Comparison of ENCODE assay signal across 8 mouse cellular contexts in genomic region chr6:118010756-118011615, GRCm38 (mm10). TPM values are rescaled to one million over a fixed set of nuclear protein-coding genes. Genes with fewer than 3 reads are reported as not detected.
DNase-seq lines count a peak whose midpoint lies in the region; ATAC-seq lines count a peak whose summit lies in the region.
"Had no signal": no experiment of that assay in that cellular context is flagged by ENCODE, and none has a peak within 500 bp of the region (broad histone marks: within the 10 kb centered on the region; RNA-seq: fewer than 3 reads in every experiment).

Gene Rasgef1a, plus strand, starts transcription at chr6:118011438.

- DNase-seq in liver (no peak), adipocyte (ENCODE audit: low spot score) (no peak)
- peak; percentile 24 for DNase-seq in embryonic facial prominence, embryonic 11.5 days (ENCODE audit: low spot score)
- peak; percentile 84 for DNase-seq in midbrain, embryonic 11.5 days (ENCODE audit: low spot score, missing footprints)
- no peak for DNase-seq in urinary bladder, postnatal 4 days (ENCODE audit: low spot score in 2 of 2)

- ATAC-seq in liver, embryonic 12.5 days = no peak
- no peak for ATAC-seq in embryonic facial prominence, embryonic 11.5 days (replicated peaks; ENCODE audit: insufficient number of reproducible peaks, low FRiP score, low TSS enrichment, low read depth)
- ATAC-seq in intestine, embryonic 16.5 days = peak; percentile 44; the same call in 1 of the 2 replicates
- peak; percentile 49 for ATAC-seq in midbrain, embryonic 11.5 days (ENCODE audit: low FRiP score)

- H3K4me1 ChIP-seq in liver, embryonic 12.5 days = no peaks in the 10 kb centered on the region
- H3K4me1 ChIP-seq in embryonic facial prominence, embryonic 11.5 days (ENCODE audit: control insufficient read depth, insufficient read depth, low read length) = no peaks in the 10 kb centered on the region
- peaks cover 4% of the 10 kb centered on the region; the same call in 1 of the 2 replicates for H3K4me1 ChIP-seq in intestine, embryonic 16.5 days (ENCODE audit: control insufficient read depth, insufficient read depth, low read length)
- peaks cover 8% of the 10 kb centered on the region for H3K4me1 ChIP-seq in midbrain, embryonic 11.5 days (ENCODE audit: control insufficient read depth, insufficient read depth, low read length)

- no peaks in the 10 kb centered on the region for H3K9me3 ChIP-seq in liver, embryonic 12.5 days (replicated peaks)
- no peaks in the 10 kb centered on the region for H3K9me3 ChIP-seq in embryonic facial prominence, embryonic 11.5 days (replicated peaks; ENCODE audit: control insufficient read depth, low read length)
- no peaks in the 10 kb centered on the region for H3K9me3 ChIP-seq in intestine, embryonic 16.5 days (ENCODE audit: control insufficient read depth, low read length)
- no peaks in the 10 kb centered on the region for H3K9me3 ChIP-seq in midbrain, embryonic 11.5 days (ENCODE audit: control insufficient read depth, low read length)
- H3K9me3 ChIP-seq: megakaryocyte, embryonic 14.5 days had no signal

- H3K4me3 ChIP-seq in liver, embryonic 12.5 days = peak within 1 kb of the TSS; percentile 34
- H3K4me3 ChIP-seq in embryonic facial prominence, embryonic 11.5 days (ENCODE audit: low read depth, low read length) = peak within 1 kb of the TSS; percentile 40
- peak within 1 kb of the TSS; percentile 46 for H3K4me3 ChIP-seq in intestine, embryonic 16.5 days (ENCODE audit: low read length)
- H3K4me3 ChIP-seq in midbrain, embryonic 11.5 days (ENCODE audit: low read depth, low read length) = peak within 1 kb of the TSS; percentile 52
- H3K4me3 ChIP-seq: megakaryocyte, embryonic 14.5 days had no signal

- H3K4me2 ChIP-seq in liver, embryonic 12.5 days = peak within 1 kb of the TSS; percentile 52
- peak within 1 kb of the TSS; percentile 87 for H3K4me2 ChIP-seq in embryonic facial prominence, embryonic 11.5 days (ENCODE audit: low read depth, low read length)
- peak within 1 kb of the TSS; percentile 73 for H3K4me2 ChIP-seq in intestine, embryonic 16.5 days (ENCODE audit: low read depth, low read length)
- H3K4me2 ChIP-seq in midbrain, embryonic 11.5 days = peak within 1 kb of the TSS; percentile 85

- H3K36me3 ChIP-seq in liver, embryonic 12.5 days = no peaks in the 10 kb centered on the region
- H3K36me3 ChIP-seq in embryonic facial prominence, embryonic 11.5 days (replicated peaks; ENCODE audit: control insufficient read depth, insufficient read depth, low read depth, low read length) = no peaks in the 10 kb centered on the region
- no peaks in the 10 kb centered on the region for H3K36me3 ChIP-seq in intestine, embryonic 16.5 days (ENCODE audit: control insufficient read depth, insufficient read depth, low read length)
- no peaks in the 10 kb centered on the region for H3K36me3 ChIP-seq in midbrain, embryonic 11.5 days (ENCODE audit: control insufficient read depth, insufficient read depth, low read length)

- peaks cover 54% of the 10 kb centered on the region for H3K27me3 ChIP-seq in liver, embryonic 12.5 days (replicated peaks)
- H3K27me3 ChIP-seq in embryonic facial prominence, embryonic 11.5 days (ENCODE audit: control insufficient read depth, insufficient read depth, low read length) = peaks cover 31% of the 10 kb centered on the region
- H3K27me3 ChIP-seq in intestine, embryonic 16.5 days (replicated peaks; ENCODE audit: control insufficient read depth, insufficient read depth, low read length) = peaks cover 33% of the 10 kb centered on the region
- H3K27me3 ChIP-seq in midbrain, embryonic 11.5 days (ENCODE audit: control insufficient read depth, insufficient read depth, low read length) = peaks cover 28% of the 10 kb centered on the region

- H3K9ac ChIP-seq in liver, embryonic 12.5 days = no peak within 1 kb of the TSS
- H3K9ac ChIP-seq in embryonic facial prominence, embryonic 11.5 days (replicated peaks; ENCODE audit: low read length) = peak within 1 kb of the TSS; percentile 18; the same call in 1 of the 2 replicates
- H3K9ac ChIP-seq in intestine, embryonic 16.5 days (ENCODE audit: low read depth, low read length) = no peak within 1 kb of the TSS
- peak within 1 kb of the TSS; percentile 55 for H3K9ac ChIP-seq in midbrain, embryonic 11.5 days (ENCODE audit: low read length)

- no peak within 1 kb of the TSS for H3K27ac ChIP-seq in liver, embryonic 12.5 days
- H3K27ac ChIP-seq in embryonic facial prominence, embryonic 11.5 days (replicated peaks; ENCODE audit: low read depth, low read length) = no peak within 1 kb of the TSS
- no peak within 1 kb of the TSS for H3K27ac ChIP-seq in intestine, embryonic 16.5 days (ENCODE audit: low read length)
- no peak within 1 kb of the TSS for H3K27ac ChIP-seq in midbrain, embryonic 11.5 days (ENCODE audit: low read depth, low read length)

- 10% methylated on average over 69 of the region's 70 CpGs for whole genome bisulfite sequencing in liver, embryonic 12.5 days (ENCODE audit: insufficient replicate concordance)
- WGBS in embryonic facial prominence, embryonic 11.5 days = 18% methylated on average over 37 of the region's 70 CpGs
- 10% methylated on average over 60 of the region's 70 CpGs for WGBS in intestine, embryonic 16.5 days
- 12% methylated on average over 53 of the region's 70 CpGs for WGBS in midbrain, embryonic 11.5 days

RNA-seq across cellular contexts. Expression of gene Rasgef1a, which starts in this region (rescaled TPM):
- 0.07 TPM in 1 of 2 replicates, not detected in the other for polyA plus RNA-seq in liver, embryonic 12.5 days (2016; fragmentation: Nextera tagmentation; extraction: Ambion mirVana)
- 0.24 and 0.31 TPM in 2 replicates for polyA plus RNA-seq in embryonic facial prominence, embryonic 11.5 days (2014; fragmentation: Nextera tagmentation; extraction: Ambion mirVana)
- polyA plus RNA-seq in intestine, embryonic 16.5 days (2015; fragmentation: Nextera tagmentation; extraction: Ambion mirVana) = 0.21 and 0.37 TPM in 2 replicates
- 0.15 TPM in 1 of 2 replicates, not detected in the other for polyA plus RNA-seq in midbrain, embryonic 11.5 days (2014; fragmentation: Nextera tagmentation; extraction: Ambion mirVana)

Comparison
In these comparisons a context has a peak if more than half of its experiments do, and no peak if none do; other contexts are left out.
1. Peak in DNase-seq, H3K4me3 ChIP-seq, H3K9ac ChIP-seq and H3K4me2 ChIP-seq in embryonic facial prominence, embryonic 11.5 days; RNA of the gene not detected or under 1 TPM.
2. Peak in ATAC-seq, H3K4me3 ChIP-seq and H3K4me2 ChIP-seq in intestine, embryonic 16.5 days; RNA of the gene not detected or under 1 TPM.
3. Peak in DNase-seq, ATAC-seq, H3K4me3 ChIP-seq, H3K9ac ChIP-seq and H3K4me2 ChIP-seq in midbrain, embryonic 11.5 days; RNA of the gene not detected or under 1 TPM.